Mouse (Mus musculus): ENCODE data around the gene Spock1.

GRCm38 (mm10) chr13:57741186-57741585 is 166.9 kb downstream of the Spock1 start:
- TF ChIP-seq CTCF (IDR thresholded peaks at IDR 0.05; ENCODE audit: control insufficient read depth, insufficient read depth, insufficient read length) (no peak), MYOG (IDR thresholded peaks at IDR 0.05; ENCODE audit: control insufficient read depth, extremely low read depth, insufficient read length) (no peak), MYOD1 (IDR thresholded peaks at IDR 0.05; ENCODE audit: control insufficient read depth, insufficient read length, low read depth) (no peak), MAX (IDR thresholded peaks at IDR 0.05) (no peak), CEBPB (IDR thresholded peaks at IDR 0.05; ENCODE audit: low read depth) (no peak)
